Mouse (Mus musculus) CH12.LX (cell line): ENCODE results near the gene Trpm3. TPM values are rescaled to one million over a fixed set of nuclear protein-coding genes. Genes with fewer than 3 reads are reported as not detected.

ENCODE experiments used
- DNase-seq: peaks from one replicate; pipeline ENCODE4 v3.0.0-alpha.2; 2013; ENCODE audit errors: extremely low read depth
- H3K27ac ChIP-seq: 2 replicates; pipeline ENCODE4 v1.5.1; 2012; ENCODE audit warnings: low read depth, mild to moderate bottlenecking, control low read depth, moderate library complexity; ENCODE audit not compliant: insufficient read depth
- H3K27me3 ChIP-seq: replicated peaks from 2 replicates; pipeline ENCODE3; 2012; ENCODE audit warnings: inconsistent platforms
- H3K36me3 ChIP-seq, 2 experiments: replicated peaks in 1 of 2; 2 replicates each; pipeline versions ENCODE3 to v1.6.1; 2012; ENCODE audit warnings: inconsistent platforms in 1 of 2, low read length in 1 of 2, mild to moderate bottlenecking in 1 of 2, mixed read lengths in 1 of 2, moderate library complexity in 1 of 2; ENCODE audit not compliant: control insufficient read depth in 1 of 2, insufficient read depth in 1 of 2
- H3K4me1 ChIP-seq, 2 experiments: 2 replicates each; pipeline ENCODE4 v1.6.1; 2012; ENCODE audit warnings: inconsistent platforms in 1 of 2, moderate library complexity in 1 of 2; ENCODE audit not compliant: insufficient read depth in 2 of 2, control insufficient read depth in 1 of 2
- H3K4me2 ChIP-seq: 2 replicates; pipeline ENCODE4 v1.6.1; 2012; ENCODE audit warnings: low read depth, mild to moderate bottlenecking, control low read depth; ENCODE audit not compliant: poor library complexity, insufficient read depth, severe bottlenecking
- H3K4me3 ChIP-seq, 3 experiments: fragments of 150-350 bp in 1 of 3; sonication (generic) in 1 of 3; replicated peaks in 1 of 3; 2 replicates each; pipeline versions ENCODE3 to v1.5.1; 2011 to 2012; ENCODE audit warnings: low read depth in 2 of 3, low read length in 2 of 3, mild to moderate bottlenecking in 2 of 3, moderate library complexity in 2 of 3, control low read depth in 1 of 3, improper control_type of control experiment in 1 of 3, inconsistent platforms in 1 of 3, mixed read lengths in 1 of 3; ENCODE audit not compliant: poor library complexity in 1 of 3
- H3K79me2 ChIP-seq: replicated peaks from 2 replicates; pipeline ENCODE4 v1.6.1; 2012; ENCODE audit warnings: mild to moderate bottlenecking, moderate library complexity; ENCODE audit not compliant: control insufficient read depth, poor library complexity, insufficient read depth, severe bottlenecking; ENCODE audit errors: extremely low read depth
- H3K9ac ChIP-seq: 2 replicates; pipeline ENCODE4 v1.6.1; 2012; ENCODE audit warnings: low read depth, mild to moderate bottlenecking, control low read depth, moderate library complexity; ENCODE audit not compliant: insufficient read depth
- H3K9me3 ChIP-seq: replicated peaks from 2 replicates; pipeline ENCODE3; 2012; ENCODE audit warnings: low read length, inconsistent platforms, mixed read lengths
- CTCF ChIP-seq, 2 experiments: IDR thresholded peaks in 1 of 2; conservative IDR thresholded peaks in 1 of 2; 2 replicates each; pipeline ENCODE4 v1.5.1; 2011 to 2012; ENCODE audit warnings: low read depth in 2 of 2, low read length in 2 of 2, improper control_type of control experiment in 1 of 2, inconsistent platforms in 1 of 2, mild to moderate bottlenecking in 1 of 2, moderate library complexity in 1 of 2
- ELF1 ChIP-seq: IDR thresholded peaks from 2 replicates; pipeline ENCODE4 v1.6.1; 2014; ENCODE audit warnings: low read depth, mild to moderate bottlenecking, inconsistent platforms, low read length, improper control_type of control experiment
- ETS1 ChIP-seq: conservative IDR thresholded peaks from 2 replicates; pipeline ENCODE4 v1.6.1; 2012; ENCODE audit warnings: low read depth, mild to moderate bottlenecking, inconsistent platforms, low read length, improper control_type of control experiment, moderate library complexity
- GABPA ChIP-seq: IDR thresholded peaks from 2 replicates; pipeline ENCODE4 v1.6.1; 2012; ENCODE audit warnings: low read depth, low read length, improper control_type of control experiment, inconsistent platforms; ENCODE audit not compliant: insufficient replicate concordance
- JUN ChIP-seq: IDR thresholded peaks from 2 replicates; pipeline ENCODE4 v1.6.1; 2011; ENCODE audit warnings: low read depth, mild to moderate bottlenecking, low read length, improper control_type of control experiment, moderate library complexity; ENCODE audit not compliant: insufficient read depth
- MAZ ChIP-seq: IDR thresholded peaks from 2 replicates; pipeline ENCODE4 v1.6.1; 2012; ENCODE audit warnings: low read depth, mild to moderate bottlenecking, inconsistent platforms, low read length, improper control_type of control experiment, moderate library complexity
- MXI1 ChIP-seq: IDR thresholded peaks from 2 replicates; pipeline ENCODE4 v1.6.1; 2011; ENCODE audit warnings: mild to moderate bottlenecking, low read depth, low read length, improper control_type of control experiment
- RAD21 ChIP-seq: IDR thresholded peaks from 2 replicates; pipeline ENCODE4 v1.6.1; 2011; ENCODE audit warnings: low read depth, mild to moderate bottlenecking, low read length, improper control_type of control experiment, moderate library complexity
- RCOR1 ChIP-seq: conservative IDR thresholded peaks from 2 replicates; pipeline ENCODE4 v1.6.1; 2012; ENCODE audit warnings: low read depth, mild to moderate bottlenecking, inconsistent platforms, low read length, improper control_type of control experiment
- SMC3 ChIP-seq: IDR thresholded peaks from 2 replicates; pipeline ENCODE4 v1.6.1; 2011; ENCODE audit warnings: low read depth, low read length, improper control_type of control experiment
- ZKSCAN1 ChIP-seq: IDR thresholded peaks from 2 replicates; pipeline ENCODE4 v1.6.1; 2012; ENCODE audit warnings: low read depth, inconsistent platforms, low read length, improper control_type of control experiment, borderline replicate concordance
- dilution Hi-C: fragments of 300-500 bp; cut with MboI; formaldehyde crosslinking; loops from 2 replicates; pipeline ENCODE4 v1.14.3; 2020; ENCODE audit warnings: low sequenced_read_pairs; ENCODE audit not compliant: extremely low pct_unique_long_range_greater_than_20kb, extremely low pct_ligation_motif_present
- in situ Hi-C: fragments of 300-500 bp; cut with MboI; formaldehyde crosslinking; loops from 3 replicates; pipeline ENCODE4 v1.14.3; 2019; ENCODE audit warnings: low sequenced_read_pairs, low pct_ligation_motif_present, low pct_unique_long_range_greater_than_20kb, mixed read lengths
- polyA plus RNA-seq: library from polyadenylated mRNA; unstranded; fragments of >175 nt; gene quantifications from 2 replicates; pipeline ENCODE4 v1.2.1, GENCODE M21; 2012; ENCODE audit warnings: low read depth; ENCODE audit not compliant: insufficient read length
- total RNA-seq, 2 experiments: library from RNA; depleted of rRNA; stranded (reverse); fragments of 300-350 nt in 1 of 2; fragments of >200 nt in 1 of 2; gene quantifications; 2 replicates each; pipeline ENCODE4 v1.2.3; 2012 to 2014

Trpm3 gene
- total and polyA plus RNA-seq, 3 experiments = 0.01 TPM; not detected in 2

GRCm38 (mm10) chr19:22303021-22303951, 164.4 kb downstream of the Trpm3 start:
- TF ChIP-seq RCOR1 = no peak
- TF ChIP-seq JUN = no peak
- TF ChIP-seq MAZ = no peak
- no peak for TF ChIP-seq ELF1
- dilution Hi-C loops (no loop called here), in situ Hi-C loops (loop anchor here (10.0 to 25.0 kb wide), 2 partner anchors 528 to 741 kb away; partner anchors contain the start of gene Cemip2)
- H3K4me2 ChIP-seq = no peak overlapping the region
- H3K36me3 ChIP-seq = no peaks in the 10 kb centered on the region
- H3K27ac ChIP-seq = no peak overlapping the region
- H3K4me1 ChIP-seq = peaks cover 0 to 4% of the 10 kb centered on the region in 2 experiments; a peak in 2 of 4 replicates
- no peaks in the 10 kb centered on the region for H3K79me2 ChIP-seq
- no peaks in the 10 kb centered on the region for H3K27me3 ChIP-seq
- H3K4me3 ChIP-seq = no peak overlapping the region
- DNase-seq = no peak
- no peak overlapping the region for H3K9ac ChIP-seq
- no peaks in the 10 kb centered on the region for H3K9me3 ChIP-seq

- no peaks in the 10 kb centered on the region for H3K9me3 ChIP-seq
- no peak overlapping the region for H3K9ac ChIP-seq
- no peaks in the 10 kb centered on the region for H3K36me3 ChIP-seq
- H3K27ac ChIP-seq = no peak overlapping the region
- no peaks in the 10 kb centered on the region for H3K79me2 ChIP-seq
- in situ Hi-C loops = loop anchor here (10.0 to 25.0 kb wide), 2 partner anchors 529 to 742 kb away; partner anchors contain the start of gene Cemip2
- no peak for TF ChIP-seq ZKSCAN1
- no peak for TF ChIP-seq MXI1
- peak; percentile 56 for TF ChIP-seq RAD21
- peak; percentile 38 for TF ChIP-seq SMC3
- no peak for TF ChIP-seq GABPA
- TF ChIP-seq ETS1 = no peak
- TF ChIP-seq CTCF (conservative IDR thresholded peaks at IDR 0.05 in 1 of 2, IDR thresholded peaks at IDR 0.05 in 1 of 2; ENCODE audit: low read depth in 2 of 2, low read length in 2 of 2) = peak; percentile 30 to 67
- TF ChIP-seq, all 38 proteins: peak for 3
- H3K27me3 ChIP-seq = no peaks in the 10 kb centered on the region
- peak overlapping the region; percentile 16; the same call in 1 of the 2 replicates for H3K4me2 ChIP-seq
- H3K4me1 ChIP-seq = peaks cover 0 to 6% of the 10 kb centered on the region in 2 experiments; a peak in 2 of 4 replicates
- dilution Hi-C loops = no loop called here
- DNase-seq = peak; percentile 90
- no peak overlapping the region for H3K4me3 ChIP-seq
These were observed 165.3 kb downstream of the Trpm3 start for GRCm38 (mm10) chr19:22303952-22304655.
